Mouse (Mus musculus): ENCODE results near the gene Ubr7.

Ubr7 gene

DNA sequence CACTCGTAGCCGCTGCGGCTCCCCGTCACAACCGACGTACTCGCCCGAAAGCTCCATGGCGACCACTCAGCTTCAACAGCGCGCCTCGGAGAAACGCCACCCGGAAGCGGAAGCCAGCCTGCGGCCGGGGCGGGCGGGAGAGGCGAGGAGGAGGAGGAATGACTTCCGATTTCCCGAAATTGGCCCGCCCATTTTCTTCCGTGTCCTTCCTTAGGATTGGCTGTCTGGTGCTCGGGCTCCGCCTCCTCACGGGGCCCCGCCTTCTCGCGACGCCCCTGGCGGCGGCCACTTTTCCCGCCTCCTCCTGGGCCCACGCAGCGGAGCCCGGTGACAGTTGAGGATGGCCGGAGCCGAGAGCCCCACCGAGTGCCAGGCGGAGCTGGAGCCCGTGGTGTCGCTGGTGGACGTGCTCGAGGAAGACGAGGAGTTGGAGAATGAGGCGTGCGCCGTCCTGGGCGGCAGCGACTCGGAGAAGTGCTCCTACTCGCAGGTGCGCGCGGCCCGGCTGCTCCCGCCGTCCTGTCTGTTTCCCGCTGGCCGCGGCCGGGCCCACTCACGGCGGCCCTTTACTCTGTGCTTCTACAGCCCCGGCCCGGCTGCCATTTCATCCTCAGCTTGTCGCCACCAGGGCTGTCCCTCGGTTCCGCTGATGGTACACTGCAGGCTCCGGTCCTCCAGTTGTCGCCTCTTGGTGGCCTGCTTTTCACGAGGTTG, at the start of gene Ubr7, which contains the start of the genes Gm28051 and Gon7:
Ubr7 (plus strand) TSS at position 279 of the 714 bp plus-strand sequence.
Gm28051 (minus strand) TSS at position 77 of the 714 bp plus-strand sequence.
Gon7 (minus strand) TSS at position 115 of the 714 bp plus-strand sequence.
- DNase-seq (ENCODE audit: low spot score in 2 of 2), result peak; percentile 89 to 93

GRCm38 (mm10) chr12:102708220-102708619, 49.5 kb upstream of the Ubr7 start:
- DNase-seq (ENCODE audit: low spot score in 2 of 2), result no peak

- DNase-seq (ENCODE audit: low spot score in 2 of 2), result no peak
Measured at GRCm38 (mm10) chr12:102709896-102710295, 47.9 kb upstream of the Ubr7 start.

- no peak for DNase-seq (ENCODE audit: low spot score in 2 of 2)
Measured at GRCm38 (mm10) chr12:102710851-102711375, 46.9 kb upstream of the Ubr7 start.

DNA sequence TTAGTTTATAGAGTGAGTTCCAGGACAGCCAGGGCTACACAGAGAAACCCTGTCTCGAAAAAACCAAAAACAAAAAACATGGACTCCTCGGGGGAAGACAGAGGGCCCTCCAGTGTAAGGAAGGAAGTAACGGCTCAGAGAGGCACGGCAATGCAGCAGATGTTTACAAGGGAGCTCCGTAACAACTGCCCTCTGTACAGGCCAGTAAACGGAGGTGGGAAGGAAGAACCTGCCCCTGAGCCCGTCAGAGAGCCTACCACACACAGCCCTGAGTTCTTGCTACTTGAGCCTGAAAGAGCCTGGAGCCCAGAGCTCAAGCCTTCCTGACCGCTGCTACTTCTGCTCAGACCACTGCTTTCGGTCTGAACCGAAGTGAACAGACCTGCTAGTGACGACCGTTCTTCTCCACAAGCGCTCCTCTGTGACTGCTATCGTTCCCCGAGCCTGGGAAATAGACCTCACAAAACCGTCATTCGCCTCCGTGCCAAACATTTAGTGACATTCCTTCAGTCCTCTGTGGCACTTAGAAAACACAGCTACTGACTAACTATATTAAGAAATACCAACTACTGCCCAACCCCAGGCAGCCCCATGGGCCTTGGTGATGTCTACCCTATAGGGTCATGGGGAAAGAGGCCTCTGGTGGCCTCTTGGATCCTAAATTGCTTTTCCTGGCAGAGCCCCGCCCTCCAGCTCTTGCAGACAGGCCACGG, 44.5 kb upstream of the Ubr7 start:
- no peak for DNase-seq (ENCODE audit: low spot score in 2 of 2)

GRCm38 (mm10) chr12:102714116-102714515, 43.7 kb upstream of the Ubr7 start:
- DNase-seq (ENCODE audit: low spot score in 2 of 2), result no peak

DNA sequence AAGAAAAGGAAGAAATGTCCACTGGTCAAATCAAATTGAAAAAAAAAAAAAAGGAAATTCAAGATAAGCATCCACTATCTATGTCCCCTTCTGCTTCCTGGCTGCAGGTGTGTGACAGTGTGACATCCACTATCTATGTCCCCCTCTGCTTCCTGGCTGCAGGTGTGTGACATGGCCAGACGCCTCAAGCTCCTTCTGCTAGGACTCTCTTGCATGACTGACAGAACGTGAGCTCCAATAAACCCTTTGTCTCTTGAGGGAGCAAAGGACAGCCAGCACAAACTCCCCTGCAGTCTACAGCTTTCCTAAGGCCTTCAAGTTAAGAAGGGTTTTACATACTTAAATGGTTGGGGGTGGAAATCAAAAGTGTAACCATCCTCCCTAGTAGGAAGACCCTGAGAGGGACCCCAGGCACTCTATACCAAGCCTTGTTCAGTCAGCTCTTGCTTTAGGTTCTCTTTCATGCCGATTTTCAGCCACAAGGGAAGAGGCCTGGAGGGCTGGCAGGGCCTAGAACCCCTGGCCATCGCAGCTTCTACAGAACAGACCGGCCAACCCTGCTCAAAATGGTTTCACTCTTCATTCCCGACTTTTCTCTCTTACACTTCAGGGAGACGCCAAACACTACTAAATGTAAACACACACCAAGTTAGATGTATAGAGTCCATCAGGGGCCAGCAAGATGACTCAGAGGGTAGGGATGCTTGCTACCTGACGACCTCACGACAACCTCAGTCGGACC, 42.9 kb upstream of the Ubr7 start:
- no peak for DNase-seq (ENCODE audit: low spot score in 2 of 2)

GRCm38 (mm10) chr12:102719552-102720315, 38.0 kb upstream of the Ubr7 start:
- peak in 1 of 2 experiments; percentile 29 for DNase-seq (ENCODE audit: low spot score in 2 of 2)

DNA sequence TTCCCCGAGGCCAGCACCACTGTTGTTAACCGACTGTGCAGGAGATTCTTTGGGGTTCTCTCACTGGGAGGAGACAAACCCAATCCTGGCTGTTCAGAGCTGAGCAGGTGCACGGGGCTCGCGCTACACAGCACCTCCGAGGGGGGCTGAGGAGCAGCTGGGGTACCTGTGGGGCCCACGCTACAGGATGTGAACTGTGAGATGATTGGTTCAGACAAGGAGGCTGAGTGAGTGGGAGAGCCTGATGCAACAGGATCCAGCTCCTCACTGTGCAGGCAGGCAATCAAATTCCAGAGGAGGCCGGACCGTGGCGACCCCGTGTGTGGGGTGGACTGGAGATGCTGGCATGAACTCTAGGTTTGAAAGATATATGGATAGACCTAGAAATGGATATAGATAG, 35.3 kb upstream of the Ubr7 start:
- DNase-seq (ENCODE audit: low spot score in 2 of 2), result no peak

DNA sequence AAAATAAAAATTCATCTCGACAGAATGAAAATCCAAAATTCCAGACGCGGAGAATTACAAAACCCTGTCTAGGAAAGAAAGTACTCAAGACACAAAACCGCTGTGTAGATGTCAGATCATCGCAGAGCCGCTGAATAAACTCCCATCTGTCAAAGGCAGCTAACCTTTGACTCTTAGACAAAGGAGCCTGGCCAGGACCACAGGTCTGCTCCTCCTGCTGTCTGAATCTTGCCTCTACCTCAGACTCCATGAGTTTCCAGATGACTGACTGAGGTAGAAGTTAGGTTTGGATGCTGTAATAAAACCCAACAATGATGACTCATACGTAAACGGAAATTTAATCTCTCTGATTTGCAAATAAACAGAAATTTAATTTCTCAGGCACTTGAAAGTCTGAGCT, 34.8 kb upstream of the Ubr7 start:
- no peak for DNase-seq (ENCODE audit: low spot score in 2 of 2)

DNA sequence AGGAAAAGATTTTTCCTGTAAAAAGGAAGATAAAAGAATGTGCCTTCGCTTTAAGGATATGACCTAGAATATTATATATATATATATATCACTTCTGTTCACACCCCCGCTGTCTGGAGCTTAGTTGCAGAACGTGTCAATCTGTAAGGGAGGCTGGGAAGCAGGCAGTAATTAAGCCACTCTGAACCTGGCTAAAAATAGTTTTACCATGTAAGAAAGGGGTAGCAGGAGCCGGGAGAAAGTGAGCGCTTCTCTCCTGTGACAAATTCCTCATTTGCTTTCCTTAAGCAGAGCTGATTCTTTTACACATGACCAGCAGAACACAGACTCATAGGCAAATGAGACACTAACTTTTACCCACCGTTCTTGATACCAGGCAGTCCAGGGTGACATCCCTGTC, 33.9 kb upstream of the Ubr7 start:
- DNase-seq (ENCODE audit: low spot score in 2 of 2), result no peak

DNA sequence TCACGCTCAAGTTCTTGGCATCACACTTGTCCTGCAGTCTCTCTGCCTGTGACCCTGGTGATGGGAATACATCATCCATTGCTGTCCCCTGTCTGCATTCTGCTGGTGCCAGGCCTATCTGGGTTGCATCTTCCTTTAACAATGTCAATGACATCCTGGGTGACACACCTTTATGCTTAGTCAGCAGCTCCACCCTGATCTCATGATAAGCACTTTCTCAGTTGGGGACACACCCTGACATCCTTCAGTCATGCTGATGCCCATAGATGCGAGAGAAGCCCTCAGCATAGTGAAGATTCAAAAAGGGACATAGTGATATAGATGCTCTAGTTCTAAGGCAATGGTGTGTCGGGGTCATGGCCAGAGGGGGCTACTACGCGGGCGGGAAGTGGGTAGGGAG, 32.6 kb upstream of the Ubr7 start:
- no peak for DNase-seq (ENCODE audit: low spot score in 2 of 2)

- no peak for DNase-seq (ENCODE audit: low spot score in 2 of 2)
Measured at GRCm38 (mm10) chr12:102725761-102726175, 32.0 kb upstream of the Ubr7 start.

GRCm38 (mm10) chr12:102729855-102730797, 27.6 kb upstream of the Ubr7 start:
- no peak for DNase-seq (ENCODE audit: low spot score in 2 of 2)

DNA sequence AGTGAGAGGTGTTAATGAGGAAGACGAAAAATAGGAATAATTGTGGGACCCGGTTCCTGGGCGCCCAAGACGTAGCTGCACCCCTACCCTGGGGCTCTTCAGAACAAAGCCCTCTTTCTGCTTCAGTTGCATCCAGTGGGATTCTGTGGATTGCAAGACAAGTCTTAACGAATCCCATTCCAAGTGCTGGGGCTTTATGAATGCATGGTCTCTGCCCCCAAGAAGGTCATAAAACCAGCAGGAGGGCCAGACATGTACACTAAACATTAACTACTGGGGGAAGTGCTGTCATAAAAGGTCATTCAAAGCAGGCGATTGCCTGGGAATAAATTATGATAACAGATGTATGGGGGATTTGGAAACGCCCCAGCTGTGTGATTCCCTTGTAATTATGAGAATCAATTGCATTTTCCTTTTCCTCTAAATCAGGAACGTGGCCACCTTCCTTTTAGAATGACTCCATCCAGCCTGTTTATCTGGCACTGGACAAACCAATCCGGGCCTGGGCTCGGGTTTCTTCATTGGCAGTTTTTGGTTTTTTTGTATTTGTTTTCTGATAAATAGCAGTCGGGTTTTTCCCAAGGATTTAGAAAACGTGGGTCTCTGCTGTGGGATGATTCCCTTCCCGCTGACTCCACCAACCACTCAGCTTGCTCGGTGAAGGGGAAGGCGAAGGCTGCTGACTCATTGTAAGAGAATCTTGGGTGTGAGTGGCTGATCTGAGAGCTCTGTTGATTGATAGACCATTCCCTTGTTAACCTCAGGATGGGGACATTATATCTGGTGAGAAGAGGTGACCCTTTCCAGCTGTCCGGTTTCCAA, 26.8 kb upstream of the Ubr7 start:
- no peak for DNase-seq (ENCODE audit: low spot score in 2 of 2)

- DNase-seq (ENCODE audit: low spot score in 2 of 2), result peak; percentile 36 to 60
Measured at GRCm38 (mm10) chr12:102733381-102733780, 24.4 kb upstream of the Ubr7 start.

DNA sequence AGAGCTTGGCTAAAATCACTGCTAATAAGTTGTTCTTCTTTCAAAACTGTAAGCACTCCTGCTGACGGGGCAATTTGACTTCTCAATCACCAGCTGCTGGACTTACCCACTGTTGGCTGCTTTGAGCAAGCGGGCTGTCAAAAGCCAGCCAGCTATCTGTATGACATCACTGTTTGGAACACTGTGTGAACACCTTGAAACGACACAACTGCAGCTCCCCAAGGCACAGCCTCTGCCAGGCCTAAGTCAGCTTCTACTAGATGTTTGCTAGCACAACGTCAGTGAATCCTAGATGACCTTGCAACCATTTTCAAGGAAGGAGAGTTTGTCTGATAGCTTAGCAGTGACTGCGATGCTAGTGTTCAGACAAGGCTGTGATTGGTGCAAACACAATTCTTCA, 18.7 kb upstream of the Ubr7 start:
- no peak for DNase-seq (ENCODE audit: low spot score in 2 of 2)

- no peak for DNase-seq (ENCODE audit: low spot score in 2 of 2)
Measured at GRCm38 (mm10) chr12:102740285-102740684, 17.5 kb upstream of the Ubr7 start.

GRCm38 (mm10) chr12:102742056-102742455, 15.7 kb upstream of the Ubr7 start:
- DNase-seq (ENCODE audit: low spot score in 2 of 2), result no peak

Data from spleen, postnatal 14 days (tissue).